ENCODE assay signal across 8 mouse cellular contexts in the genomic region with DNA sequence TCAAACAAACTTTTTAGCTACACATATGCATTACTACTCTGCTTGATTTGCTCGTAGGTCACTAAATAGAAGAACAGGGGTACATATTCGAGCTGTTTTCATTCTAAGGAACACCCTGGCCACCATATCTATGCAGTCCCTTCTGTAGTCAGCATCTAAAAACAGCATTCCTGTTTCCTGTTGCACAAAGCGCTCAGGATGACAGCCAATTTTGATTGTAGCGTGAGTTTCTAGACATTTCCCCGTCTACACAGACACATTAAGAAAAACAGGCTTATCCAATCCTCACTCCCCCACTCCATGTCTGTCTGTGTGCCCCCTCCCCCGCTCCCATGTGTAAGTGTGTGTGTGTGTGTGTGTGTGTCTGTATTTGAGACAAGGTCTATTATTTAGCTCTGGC. TPM values are rescaled to one million over a fixed set of nuclear protein-coding genes. Genes with fewer than 3 reads are reported as not detected.
DNase-seq lines count a peak whose midpoint lies in the region; TF ChIP-seq lines count a peak whose summit lies in the region.

No protein-coding gene starts in this region.

- intact Hi-C loops in left cerebral cortex, adult 2 months (cut with DNase I): loop anchor here (5.0 to 10.0 kb wide), 4 partner anchors 131 to 363 kb away; a partner anchor contains a TSS
- intact Hi-C loops in left cerebral cortex, postnatal 4 days (cut with DNase I): no loop called here

- no peak for DNase-seq in left cerebral cortex, adult 2 months (ENCODE audit: extremely low spot score in 1 of 2, low spot score in 2 of 2)
- no peak for DNase-seq in left cerebral cortex, postnatal 4 days
- peak; percentile 48 for DNase-seq in heart, adult 8-10 months (ENCODE audit: low spot score)
- peak; percentile 10 for DNase-seq in kidney, postnatal 36 days
- DNase-seq in naive thymus-derived CD4-positive, alpha-beta T cell, adult 2 months (ENCODE audit: low read depth): peak; percentile 13
- DNase-seq in ovary, postnatal 36 days (ENCODE audit: low spot score): no peak
- DNase-seq in layer of hippocampus, adult 11-12 months (ENCODE audit: low spot score): no peak
- DNase-seq in thymus, postnatal 4 days: no peak

- TF ChIP-seq CTCF in left cerebral cortex, adult 2 months (IDR thresholded peaks at IDR 0.05): no peak

- H3K27ac ChIP-seq in left cerebral cortex, adult 2 months: no peak overlapping the region

- peak overlapping the region; percentile 91 for H3K4me3 ChIP-seq in left cerebral cortex, adult 2 months

RNA-seq across cellular contexts. Expression of a gene that starts 1.5 kb away (rescaled TPM):
- total RNA-seq in left cerebral cortex, adult 2 months (2021): 10 to 100 TPM; 21.6 to 23.6 TPM
- 10 to 100 TPM; 26.3 to 27.8 TPM for total RNA-seq in left cerebral cortex, postnatal 4 days (2021)
- 10 to 100 TPM; 14.9 to 16.4 (median 15.7) TPM for total RNA-seq in heart, adult 8-10 months (2022)

RNA-seq across cellular contexts. Expression of a gene that starts 39.5 kb away (rescaled TPM):
- total RNA-seq in left cerebral cortex, adult 2 months (2021): under 1 TPM; 0.34 to 0.54 TPM
- total RNA-seq in left cerebral cortex, postnatal 4 days (2021): under 1 TPM; 0.16 to 0.26 TPM
- not detected for total RNA-seq in heart, adult 8-10 months (2022)

Comparison
In these comparisons a context has a peak if more than half of its experiments do, and no peak if none do; other contexts are left out.
1. DNase-seq: peak in heart, adult 8-10 months (single experiment), kidney, postnatal 36 days (2 of 2) and naive thymus-derived CD4-positive, alpha-beta T cell, adult 2 months (single experiment); none in left cerebral cortex, adult 2 months (0 of 2), left cerebral cortex, postnatal 4 days (single experiment), ovary, postnatal 36 days (single experiment), layer of hippocampus, adult 11-12 months (single experiment) and thymus, postnatal 4 days (single experiment).